Mouse (Mus musculus) thymus, adult 2 months (tissue): ENCODE results near the gene Gpr153.

Source experiments
- CTCF ChIP-seq: fragments of 200-500 bp; IDR thresholded peaks from 2 replicates; pipeline ENCODE4 v1.5.1; 2012; ENCODE audit warnings: mild to moderate bottlenecking, control low read depth, low read length, moderate library complexity, borderline replicate concordance; ENCODE audit not compliant: control insufficient read depth, poor library complexity, insufficient read depth; ENCODE audit errors: extremely low read depth
- POLR2A ChIP-seq: fragments of 200-500 bp; IDR thresholded peaks from 2 replicates; pipeline ENCODE4 v1.6.1; 2012; ENCODE audit warnings: mild to moderate bottlenecking, low read length, control low read depth, moderate library complexity; ENCODE audit not compliant: control insufficient read depth, poor library complexity, insufficient read depth; ENCODE audit errors: extremely low read depth

- TF ChIP-seq CTCF (no peak), POLR2A (no peak)
Measured at GRCm38 (mm10) chr4:152296371-152296770, 22.3 kb downstream of the Gpr153 start.
